Mouse (Mus musculus): ENCODE measurements at regions not wholly inside any gene's neighbourhood (a gene's known extent, or its start where the extent isn't known, plus 50 kb on each side); places are given as distances from the start of the nearest gene placed in this dataset.

- TF ChIP-seq ZC3H11A (IDR thresholded peaks at IDR 0.05; ENCODE audit: borderline replicate concordance, low read depth, low read length) (no peak), HCFC1 (IDR thresholded peaks at IDR 0.05; ENCODE audit: borderline replicate concordance, insufficient read depth, low read length) (no peak)
These were observed 3350.2 kb upstream of the Gm7489 start for GRCm38 (mm10) chr15:50534490-50534889.
